Mouse (Mus musculus) E14TG2a.4 (cell line): ENCODE data around the gene Gna11.
A peak's percentile ranks its signal among the peaks of the same experiment; 100 is the strongest.

Experiments used
- CTCF ChIP-seq: conservative IDR thresholded peaks from 2 replicates; pipeline ENCODE4 v1.5.1; 2014; ENCODE audit warnings: low read length
- POU5F1 ChIP-seq: IDR thresholded peaks from 2 replicates; pipeline ENCODE4 v1.6.1; 2014; ENCODE audit warnings: low read length, borderline replicate concordance

DNA sequence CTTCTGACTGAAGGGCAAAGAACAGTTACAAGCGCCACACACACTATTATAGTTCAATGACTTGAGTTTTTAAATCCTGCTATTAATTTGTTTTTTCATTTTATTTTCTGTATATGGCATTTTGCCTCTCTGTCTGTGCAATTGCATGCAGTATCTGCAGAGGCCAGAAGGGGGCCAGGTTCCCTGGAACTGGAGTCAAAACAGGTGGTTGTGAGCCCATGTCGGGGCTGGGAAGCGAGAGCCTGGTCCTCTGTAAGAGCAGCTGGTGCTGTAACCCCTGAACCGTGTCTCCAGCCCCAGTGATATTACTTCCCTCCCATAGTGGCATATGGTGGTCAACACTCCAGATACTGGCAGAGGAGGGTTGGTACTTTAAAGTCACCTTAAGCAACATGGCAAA lies 26.4 kb downstream of the Gna11 start:
- TF ChIP-seq CTCF, result peak; percentile 80
- no peak for TF ChIP-seq POU5F1
